Mouse (Mus musculus): Measurements from ENCODE around the gene Idi1. TPM values are rescaled to one million over a fixed set of nuclear protein-coding genes. Genes with fewer than 3 reads are reported as not detected.

Gene Idi1
- polyA plus RNA-seq, 1 experiment from 2014 or later, result 27.6 TPM

GRCm38 (mm10) chr13:8864990-8865389 lies 20.3 kb upstream of the Idi1 start:
- no peaks in the 10 kb centered on the region for H3K27me3 ChIP-seq (replicated peaks; ENCODE audit: control insufficient read depth, insufficient read depth, low read length)
- no peak overlapping the region for H3K9ac ChIP-seq (ENCODE audit: low read depth, low read length)
- TF ChIP-seq CTCF (IDR thresholded peaks at IDR 0.05; ENCODE audit: low read depth), result no peak
- no peak overlapping the region for H3K4me3 ChIP-seq (ENCODE audit: low read depth, low read length)
- no peaks in the 10 kb centered on the region for H3K4me1 ChIP-seq (replicated peaks; ENCODE audit: control insufficient read depth, insufficient read depth, low read length)
- H3K36me3 ChIP-seq (ENCODE audit: control insufficient read depth, insufficient read depth), result peaks cover 5% of the 10 kb centered on the region
- H3K27ac ChIP-seq (ENCODE audit: low read depth, low read length), result no peak overlapping the region
- WGBS, result 89% methylated on average over 3 of the region's 3 CpGs
- ATAC-seq, result no peak
- no peak overlapping the region for H3K4me2 ChIP-seq (replicated peaks; ENCODE audit: low read depth)
- H3K9me3 ChIP-seq (ENCODE audit: control insufficient read depth), result no peaks in the 10 kb centered on the region

DNA sequence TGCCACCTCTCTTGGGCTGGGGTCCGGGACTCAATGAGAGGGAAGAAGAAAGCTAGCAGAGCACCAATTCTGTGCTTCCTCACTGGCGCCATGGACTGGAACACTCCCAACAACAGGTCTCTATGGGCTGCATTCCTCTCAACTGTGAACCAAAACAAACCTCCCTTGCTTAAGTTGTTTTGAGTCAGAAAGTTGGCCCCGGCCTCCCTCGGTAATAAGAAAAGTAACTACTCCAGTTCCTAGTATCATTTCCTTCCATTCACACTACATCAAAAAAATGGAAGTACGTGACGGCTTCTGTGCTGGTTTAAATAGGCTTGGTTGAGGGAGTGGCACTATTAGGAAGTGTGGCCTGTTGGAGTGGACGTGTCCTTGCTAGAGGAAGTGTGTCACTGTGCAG lies 18.7 kb upstream of the Idi1 start:
- ATAC-seq, result no peak
- H3K4me2 ChIP-seq (replicated peaks; ENCODE audit: low read depth), result no peak overlapping the region
- H3K9ac ChIP-seq (ENCODE audit: low read depth, low read length), result no peak overlapping the region
- H3K4me3 ChIP-seq (ENCODE audit: low read depth, low read length), result no peak overlapping the region
- H3K4me1 ChIP-seq (replicated peaks; ENCODE audit: control insufficient read depth, insufficient read depth, low read length), result no peaks in the 10 kb centered on the region; the same call in 1 of the 2 replicates
- no peak overlapping the region for H3K27ac ChIP-seq (ENCODE audit: low read depth, low read length)
- no peaks in the 10 kb centered on the region for H3K27me3 ChIP-seq (replicated peaks; ENCODE audit: control insufficient read depth, insufficient read depth, low read length)
- 73% methylated on average over 7 of the region's 7 CpGs for WGBS
- H3K9me3 ChIP-seq (ENCODE audit: control insufficient read depth), result no peaks in the 10 kb centered on the region
- no peaks in the 10 kb centered on the region for H3K36me3 ChIP-seq (ENCODE audit: control insufficient read depth, insufficient read depth)
- TF ChIP-seq CTCF (IDR thresholded peaks at IDR 0.05; ENCODE audit: low read depth), result no peak

DNA sequence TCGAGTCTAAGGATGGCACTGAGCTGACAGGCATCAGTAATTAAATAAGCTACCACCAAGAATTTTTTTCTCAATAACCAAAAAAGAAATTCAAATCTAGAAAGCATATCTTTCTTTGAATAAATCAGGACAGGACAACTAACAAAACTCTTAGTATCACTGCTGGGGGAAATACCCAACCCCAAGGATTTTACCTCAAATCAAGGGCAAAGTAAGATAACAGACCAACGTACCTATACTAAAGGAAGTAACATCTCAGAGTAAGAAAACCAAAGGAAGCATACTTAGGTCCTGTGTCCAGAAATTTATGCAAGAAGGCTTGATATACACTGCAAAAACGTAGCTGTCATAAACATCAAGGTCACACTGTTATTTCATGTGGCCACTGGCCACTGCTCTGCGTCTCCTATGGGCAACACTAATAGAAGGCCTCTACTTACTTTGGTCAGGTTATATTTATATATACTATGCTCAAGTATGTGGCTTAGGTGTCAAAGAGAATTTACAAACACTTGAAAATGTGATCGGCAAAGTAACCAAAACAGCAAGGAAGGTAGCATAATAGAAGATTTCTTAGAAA lies 15.6 kb upstream of the Idi1 start:
- Histone ChIP-seq H3K9me3 (ENCODE audit: control insufficient read depth) (no peaks in the 10 kb centered on the region), H3K4me3 (ENCODE audit: low read depth, low read length) (peak overlapping the region; percentile 88), H3K9ac (ENCODE audit: low read depth, low read length) (peak overlapping the region; percentile 69; the same call in 1 of the 2 replicates), H3K4me2 (replicated peaks; ENCODE audit: low read depth) (peak overlapping the region; percentile 84), H3K36me3 (ENCODE audit: control insufficient read depth, insufficient read depth) (no peaks in the 10 kb centered on the region), H3K27me3 (replicated peaks; ENCODE audit: control insufficient read depth, insufficient read depth, low read length) (no peaks in the 10 kb centered on the region), H3K27ac (ENCODE audit: low read depth, low read length) (no peak overlapping the region), H3K4me1 (replicated peaks; ENCODE audit: control insufficient read depth, insufficient read depth, low read length) (no peaks in the 10 kb centered on the region; the same call in 1 of the 2 replicates)
- 49% methylated on average over 5 of the region's 5 CpGs for WGBS
- no peak for ATAC-seq
- TF ChIP-seq CTCF (IDR thresholded peaks at IDR 0.05; ENCODE audit: low read depth), result no peak

DNA sequence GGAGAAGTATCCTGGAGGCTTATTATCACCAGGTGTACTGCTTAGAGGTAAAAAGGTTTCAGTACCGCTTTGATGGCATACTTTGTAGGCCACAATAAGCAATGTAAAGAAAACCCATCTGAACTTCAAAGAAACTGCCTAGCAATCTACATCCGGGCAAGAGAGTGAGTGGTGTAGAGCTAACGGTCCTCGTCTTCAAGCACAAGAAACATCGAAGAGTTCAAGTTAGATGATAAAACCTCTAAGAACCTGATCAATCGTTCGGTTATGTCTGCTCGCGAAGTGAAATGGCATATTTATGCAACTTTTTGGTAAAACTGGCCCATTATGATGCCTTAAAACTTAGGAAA lies 15.2 kb upstream of the Idi1 start:
- Histone ChIP-seq H3K4me1 (replicated peaks; ENCODE audit: control insufficient read depth, insufficient read depth, low read length) (no peaks in the 10 kb centered on the region; the same call in 1 of the 2 replicates), H3K9ac (ENCODE audit: low read depth, low read length) (peak overlapping the region; percentile 69), H3K4me3 (ENCODE audit: low read depth, low read length) (peak overlapping the region; percentile 88), H3K27me3 (replicated peaks; ENCODE audit: control insufficient read depth, insufficient read depth, low read length) (no peaks in the 10 kb centered on the region), H3K4me2 (replicated peaks; ENCODE audit: low read depth) (peak overlapping the region; percentile 84), H3K36me3 (ENCODE audit: control insufficient read depth, insufficient read depth) (no peaks in the 10 kb centered on the region), H3K27ac (ENCODE audit: low read depth, low read length) (peak overlapping the region; percentile 91), H3K9me3 (ENCODE audit: control insufficient read depth) (no peaks in the 10 kb centered on the region)
- no peak for ATAC-seq
- whole genome bisulfite sequencing, result 4% methylated on average over 9 of the region's 9 CpGs
- no peak for TF ChIP-seq CTCF (IDR thresholded peaks at IDR 0.05; ENCODE audit: low read depth)

DNA sequence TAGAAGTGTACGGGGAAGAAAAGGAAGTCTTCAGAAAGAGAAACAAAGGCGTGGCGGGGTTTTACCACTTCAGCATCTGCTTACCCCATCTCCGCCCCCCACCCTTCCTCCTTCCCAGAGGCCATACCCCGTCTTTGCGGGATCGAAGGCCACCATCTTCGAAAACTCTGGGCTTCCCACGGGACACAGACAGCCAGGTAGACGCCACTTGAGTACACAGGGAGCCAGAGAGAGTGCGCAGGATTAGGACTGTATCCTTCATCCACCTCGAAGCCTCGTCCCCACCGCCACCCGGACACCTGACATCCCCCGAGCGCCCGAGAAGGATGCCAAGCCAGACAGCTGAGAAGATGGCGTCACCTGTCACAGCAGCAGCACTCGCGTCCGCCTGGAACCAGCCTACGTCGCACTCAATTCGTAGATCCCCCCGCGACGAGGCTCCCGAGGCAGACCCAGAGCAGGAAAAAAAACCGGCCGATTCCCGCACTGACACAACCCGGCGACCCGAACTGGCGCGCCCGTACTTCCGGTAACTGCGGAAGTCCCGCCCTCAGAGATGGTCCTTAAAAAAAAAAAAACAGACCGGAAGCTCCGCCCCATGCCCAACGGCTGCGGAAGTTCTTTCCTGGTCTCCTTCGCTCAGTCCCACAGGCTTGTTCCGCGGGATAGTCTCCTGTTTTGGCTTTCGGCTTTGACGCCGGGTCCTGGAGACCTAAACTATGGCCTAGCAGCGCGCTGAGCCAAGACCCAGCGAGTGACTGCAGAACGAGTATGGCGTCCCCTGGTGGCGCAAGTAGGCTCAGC lies 14.6 kb upstream of the Idi1 start:
- Histone ChIP-seq H3K27me3 (replicated peaks; ENCODE audit: control insufficient read depth, insufficient read depth, low read length) (no peaks in the 10 kb centered on the region), H3K4me2 (replicated peaks; ENCODE audit: low read depth) (peak overlapping the region; percentile 84), H3K27ac (ENCODE audit: low read depth, low read length) (peak overlapping the region; percentile 91), H3K36me3 (ENCODE audit: control insufficient read depth, insufficient read depth) (no peaks in the 10 kb centered on the region), H3K4me1 (replicated peaks; ENCODE audit: control insufficient read depth, insufficient read depth, low read length) (no peaks in the 10 kb centered on the region; the same call in 1 of the 2 replicates), H3K9me3 (ENCODE audit: control insufficient read depth) (no peaks in the 10 kb centered on the region), H3K9ac (ENCODE audit: low read depth, low read length) (peak overlapping the region; percentile 69), H3K4me3 (ENCODE audit: low read depth, low read length) (peak overlapping the region; percentile 88)
- peak; percentile 82 for ATAC-seq
- TF ChIP-seq CTCF (IDR thresholded peaks at IDR 0.05; ENCODE audit: low read depth), result peak; percentile 99
- under 1% methylated on average over 57 of the region's 57 CpGs for WGBS

- Histone ChIP-seq H3K4me2 (replicated peaks; ENCODE audit: low read depth) (peak within 1 kb of the TSS; percentile 84), H3K27ac (ENCODE audit: low read depth, low read length) (peak within 1 kb of the TSS; percentile 91), H3K9ac (ENCODE audit: low read depth, low read length) (peak within 1 kb of the TSS; percentile 69), H3K36me3 (ENCODE audit: control insufficient read depth, insufficient read depth) (no peaks in the 10 kb centered on the region), H3K4me1 (replicated peaks; ENCODE audit: control insufficient read depth, insufficient read depth, low read length) (no peaks in the 10 kb centered on the region; the same call in 1 of the 2 replicates), H3K27me3 (replicated peaks; ENCODE audit: control insufficient read depth, insufficient read depth, low read length) (no peaks in the 10 kb centered on the region), H3K4me3 (ENCODE audit: low read depth, low read length) (peak within 1 kb of the TSS; percentile 88), H3K9me3 (ENCODE audit: control insufficient read depth) (no peaks in the 10 kb centered on the region)
- 1% methylated on average over 18 of the region's 18 CpGs for WGBS
- ATAC-seq, result peak; percentile 43
- no peak for TF ChIP-seq CTCF (IDR thresholded peaks at IDR 0.05; ENCODE audit: low read depth)
These were observed 13.9 kb upstream of the Idi1 start, which contains the start of gene Wdr37 for GRCm38 (mm10) chr13:8871314-8871962. TSS of gene Wdr37 (minus strand) at chr13:8871909.

Measured in intestine, postnatal 0 days (tissue).